Mouse (Mus musculus) lung, adult 2 months (tissue): ENCODE results near the gene Rab34.

Experiments used
- CTCF ChIP-seq: fragments of 200-500 bp; IDR thresholded peaks from 2 replicates; pipeline ENCODE4 v1.5.1; 2011; ENCODE audit warnings: mild to moderate bottlenecking, low read length, control low read depth; ENCODE audit not compliant: insufficient read depth
- POLR2A ChIP-seq: fragments of 200-500 bp; IDR thresholded peaks from 2 replicates; pipeline ENCODE4 v1.6.1; 2011; ENCODE audit warnings: low read depth, mild to moderate bottlenecking, control low read depth, low read length, borderline replicate concordance; ENCODE audit errors: extremely low read depth

- TF ChIP-seq POLR2A = no peak
- TF ChIP-seq CTCF = no peak
Measured at GRCm38 (mm10) chr11:78204287-78204686, 16.1 kb downstream of the Rab34 start.
